Mouse (Mus musculus): ENCODE results near the gene Ppp1r9b.

GRCm38 (mm10) chr11:94989562-94990017, 1.2 kb upstream of the Ppp1r9b start:
- TF ChIP-seq CTCF (IDR thresholded peaks at IDR 0.05; ENCODE audit: borderline replicate concordance, control insufficient read depth, extremely low read depth, insufficient read depth, low read length, poor library complexity): no peak
- peak; percentile 48; the same call in 1 of the 2 replicates for TF ChIP-seq POLR2A (IDR thresholded peaks at IDR 0.05; ENCODE audit: control insufficient read depth, extremely low read depth, insufficient read depth, low read length, poor library complexity)
